Mouse (Mus musculus) cerebellum, adult 11-12 months (tissue): ENCODE measurements at regions not wholly inside any gene's neighbourhood (a gene's known extent, or its start where the extent isn't known, plus 50 kb on each side); places are given as distances from the start of the nearest gene placed in this dataset.

Experiments used
- DNase-seq: peaks from one replicate; pipeline ENCODE4 v3.0.0; 2022

GRCm38 (mm10) chr7:36945024-36945815 is 247.3 kb downstream of the Tshz3 start:
- DNase-seq = no peak

- no peak for DNase-seq
Measured at GRCm38 (mm10) chr7:36949511-36949910, 251.6 kb downstream of the Tshz3 start.

GRCm38 (mm10) chr7:36955376-36955775 is 257.5 kb downstream of the Tshz3 start:
- DNase-seq = no peak

- DNase-seq = no peak
Measured at GRCm38 (mm10) chr7:36958255-36958654, 260.3 kb downstream of the Tshz3 start.

- no peak for DNase-seq
Measured at GRCm38 (mm10) chr7:36971772-36972171, 273.9 kb downstream of the Tshz3 start.

- DNase-seq = no peak
Measured at GRCm38 (mm10) chr7:36973654-36974320, 275.9 kb downstream of the Tshz3 start.

GRCm38 (mm10) chr7:36974573-36974972 is 276.7 kb downstream of the Tshz3 start:
- no peak for DNase-seq

- DNase-seq = no peak
Measured at GRCm38 (mm10) chr7:36975475-36975874, 277.6 kb downstream of the Tshz3 start.

GRCm38 (mm10) chr7:36977819-36978218 is 279.9 kb downstream of the Tshz3 start:
- DNase-seq = no peak

GRCm38 (mm10) chr7:36989380-36989779 is 291.5 kb downstream of the Tshz3 start:
- no peak for DNase-seq

- no peak for DNase-seq
Measured at GRCm38 (mm10) chr7:37004601-37005000, 306.7 kb downstream of the Tshz3 start.

GRCm38 (mm10) chr7:37005701-37006100 is 307.8 kb downstream of the Tshz3 start:
- no peak for DNase-seq

GRCm38 (mm10) chr7:37006921-37007320 is 309.0 kb downstream of the Tshz3 start:
- DNase-seq = no peak

- no peak for DNase-seq
Measured at GRCm38 (mm10) chr7:37011180-37011754, 313.3 kb downstream of the Tshz3 start.

- no peak for DNase-seq
Measured at GRCm38 (mm10) chr7:37020078-37020477, 322.2 kb downstream of the Tshz3 start.

GRCm38 (mm10) chr7:37024501-37025025 is 326.6 kb downstream of the Tshz3 start:
- DNase-seq = no peak

GRCm38 (mm10) chr7:37064582-37065458 is 366.9 kb downstream of the Tshz3 start:
- DNase-seq = no peak

- no peak for DNase-seq
Measured at GRCm38 (mm10) chr7:37077698-37078097, 379.8 kb downstream of the Tshz3 start.

GRCm38 (mm10) chr7:37078140-37078539 is 380.2 kb downstream of the Tshz3 start:
- DNase-seq = no peak

GRCm38 (mm10) chr7:37089726-37090125 is 391.8 kb downstream of the Tshz3 start:
- no peak for DNase-seq

- no peak for DNase-seq
Measured at GRCm38 (mm10) chr7:37092572-37092971, 394.7 kb downstream of the Tshz3 start.

- no peak for DNase-seq
Measured at GRCm38 (mm10) chr7:37093721-37094120, 395.8 kb downstream of the Tshz3 start.

GRCm38 (mm10) chr7:37095839-37096238 is 397.9 kb downstream of the Tshz3 start:
- DNase-seq = no peak
